Mouse (Mus musculus) heart, postnatal 14 days (tissue): ENCODE measurements around the gene Rassf8. TPM values are rescaled to one million over a fixed set of nuclear protein-coding genes. Genes with fewer than 3 reads are reported as not detected.

ENCODE experiments used
- total RNA-seq, 2 experiments: library from RNA; stranded (reverse); gene quantifications; 2 replicates each; pipeline ENCODE4 v1.2.3; 2021

The Rassf8 gene
- total RNA-seq, 2 experiments from 2014 or later, result 58.2 to 58.4 TPM

Other genes with a start within 250 kb of the Rassf8 start
- 1 to 10 TPM in 1 of 2 experiments, under 1 TPM in 1; 0.59 to 1.4 TPM for gene Lmntd1, start 132.4 kb upstream of the Rassf8 start, total RNA-seq
- gene Tuba3b, start 131.0 kb upstream of the Rassf8 start, total RNA-seq, result under 1 TPM; 0.14 to 0.20 TPM
- 10 to 100 TPM; 12.1 to 15.9 TPM for gene Bhlhe41, start 118.8 kb downstream of the Rassf8 start, total RNA-seq
- gene Sspn, start 184.9 kb downstream of the Rassf8 start, total RNA-seq, result 100 to 1,000 TPM; 133 to 136 TPM